Mouse (Mus musculus): ENCODE measurements around the gene Glrx2.

DNA sequence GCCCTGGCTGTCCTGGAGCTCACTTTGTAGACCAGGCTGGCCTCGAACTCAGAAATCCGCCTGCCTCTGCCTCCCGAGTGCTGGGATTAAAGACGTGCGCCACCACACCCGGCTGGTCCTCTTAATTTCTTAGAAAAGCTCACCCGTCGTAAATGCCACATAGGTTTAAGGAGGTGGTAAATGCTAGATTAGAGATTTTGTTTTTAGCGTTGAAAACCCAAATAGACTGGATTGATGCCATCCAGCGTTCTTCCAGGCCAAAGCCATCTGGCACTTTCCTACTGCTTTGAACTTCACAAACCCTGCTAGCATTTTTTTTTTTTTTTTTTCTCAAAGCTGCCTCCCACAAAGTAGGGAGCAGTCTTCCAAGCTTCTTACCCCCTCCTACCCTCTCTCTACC is 24.4 kb downstream of the Glrx2 start:
- no peak for TF ChIP-seq CTCF (conservative IDR thresholded peaks at IDR 0.05; ENCODE audit: low read length)
- no peak for TF ChIP-seq NANOG (IDR thresholded peaks at IDR 0.05; ENCODE audit: borderline replicate concordance, low read length)
